Mouse (Mus musculus) testis, postnatal 14 days (tissue): Measurements from ENCODE around the gene Apoe.
A peak's percentile ranks its signal among the peaks of the same experiment; 100 is the strongest.

ENCODE experiments used
- DNase-seq: peaks from one replicate; pipeline ENCODE4 v3.0.0; 2021; ENCODE audit warnings: low spot score

Gene Apoe

GRCm38 (mm10) chr7:19664955-19665841 lies 33.8 kb downstream of the Apoe start, which contains the start of gene Clptm1:
Gene Clptm1, minus strand, starts transcription at chr7:19665033.
- peak; percentile 97 for DNase-seq

- no peak for DNase-seq
Observed at GRCm38 (mm10) chr7:19664455-19664954, 34.5 kb downstream of the Apoe start.

- DNase-seq: peak; percentile 37
Observed at GRCm38 (mm10) chr7:19663940-19664339, 35.0 kb downstream of the Apoe start.

GRCm38 (mm10) chr7:19652614-19653013 lies 46.4 kb downstream of the Apoe start:
- no peak for DNase-seq

- no peak for DNase-seq
Observed at GRCm38 (mm10) chr7:19651063-19651786, 47.8 kb downstream of the Apoe start.
